Comparison of ENCODE assay signal across 16 mouse cellular contexts in the genomic region with DNA sequence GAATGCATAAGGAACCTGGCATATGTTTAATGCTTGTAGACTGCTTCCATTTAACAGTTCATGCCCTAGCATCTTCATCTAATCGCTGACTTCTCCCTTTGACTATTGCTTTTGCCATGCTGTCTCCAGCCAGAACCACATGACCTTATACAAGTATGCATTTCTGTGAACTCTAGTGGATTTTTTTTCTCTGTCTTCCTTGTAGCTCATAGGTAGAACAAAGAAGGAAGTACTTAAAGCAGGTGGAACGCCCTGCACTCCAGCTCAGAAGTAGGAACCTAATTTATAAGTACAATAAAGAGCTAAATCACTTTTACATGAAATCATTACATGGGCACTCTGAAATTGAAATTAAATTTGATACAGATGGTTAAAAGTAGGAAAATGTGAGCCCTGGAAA.
"Had no signal": no experiment of that assay in that cellular context is flagged by ENCODE, and none has a peak within 500 bp of the region (broad histone marks: within the 10 kb centered on the region; RNA-seq: fewer than 3 reads in every experiment).

No protein-coding gene starts in this region.

- H3K4me3 ChIP-seq: liver, embryonic 13.5 days; liver, embryonic 15.5 days; megakaryocyte, embryonic 14.5 days; midbrain, embryonic 13.5 days; midbrain, embryonic 15.5 days; neural tube, embryonic 12.5 days; stomach, embryonic 15.5 days had no signal

- ATAC-seq: liver, postnatal 0 days; midbrain, embryonic 13.5 days; midbrain, embryonic 15.5 days had no signal

- H3K27me3 ChIP-seq: liver, embryonic 13.5 days; liver, embryonic 15.5 days; megakaryocyte, embryonic 14.5 days; midbrain, embryonic 13.5 days; midbrain, embryonic 15.5 days; neural tube, embryonic 12.5 days; stomach, embryonic 15.5 days had no signal

- H3K4me1 ChIP-seq: liver, embryonic 13.5 days; liver, embryonic 15.5 days; midbrain, embryonic 13.5 days; midbrain, embryonic 15.5 days; neural tube, embryonic 12.5 days; stomach, embryonic 15.5 days had no signal

- H3K36me3 ChIP-seq: liver, embryonic 13.5 days; liver, embryonic 15.5 days; midbrain, embryonic 13.5 days; midbrain, embryonic 15.5 days; neural tube, embryonic 12.5 days; stomach, embryonic 15.5 days had no signal

- H3K9ac ChIP-seq: liver, embryonic 13.5 days; liver, embryonic 15.5 days; liver, postnatal 0 days; lung, embryonic 14.5 days; midbrain, embryonic 13.5 days; midbrain, embryonic 15.5 days; neural tube, embryonic 12.5 days; stomach, embryonic 15.5 days had no signal

- H3K27ac ChIP-seq: liver, embryonic 13.5 days; liver, embryonic 15.5 days; macrophage; midbrain, embryonic 13.5 days; midbrain, embryonic 15.5 days; neural tube, embryonic 12.5 days; stomach, embryonic 15.5 days had no signal

- H3K9me3 ChIP-seq: liver, embryonic 13.5 days; liver, embryonic 15.5 days; megakaryocyte, embryonic 14.5 days; midbrain, embryonic 13.5 days; midbrain, embryonic 15.5 days; neural tube, embryonic 12.5 days; stomach, embryonic 15.5 days had no signal

- DNase-seq: liver, embryonic 13.5 days; liver, postnatal 0 days; lung, embryonic 14.5 days; right cerebral cortex, postnatal 14 days; thymus, adult 18-20 months; thymus, postnatal 14 days; thymus, postnatal 36 days had no signal

- H3K4me2 ChIP-seq: liver, embryonic 11.5 days; liver, embryonic 13.5 days; liver, embryonic 15.5 days; lung, embryonic 14.5 days; midbrain, embryonic 11.5 days; midbrain, embryonic 13.5 days; midbrain, embryonic 15.5 days; neural tube, embryonic 12.5 days; stomach, embryonic 15.5 days had no signal
